Mouse (Mus musculus) left cerebral cortex, postnatal 36 days (tissue): Measurements from ENCODE around the gene Arhgef33. TPM values are rescaled to one million over a fixed set of nuclear protein-coding genes. Genes with fewer than 3 reads are reported as not detected.

ENCODE experiments used
- DNase-seq, 2 experiments: peaks; one replicate each; pipeline ENCODE4 v3.0.0; 2021 to 2022; ENCODE audit warnings: low spot score in 2 of 2, mixed read lengths in 1 of 2
- intact Hi-C: fragments of 180-260 bp; cut with DNase I; formaldehyde crosslinking; loops from one replicate; pipeline ENCODE4 v1.15.1; 2025
- total RNA-seq, 2 experiments: library from RNA; stranded (reverse); gene quantifications; 2 replicates each; pipeline ENCODE4 v1.2.3; 2021

Gene Arhgef33
- total RNA-seq, 2 experiments from 2014 or later: 2.4 to 3.4 TPM

DNA sequence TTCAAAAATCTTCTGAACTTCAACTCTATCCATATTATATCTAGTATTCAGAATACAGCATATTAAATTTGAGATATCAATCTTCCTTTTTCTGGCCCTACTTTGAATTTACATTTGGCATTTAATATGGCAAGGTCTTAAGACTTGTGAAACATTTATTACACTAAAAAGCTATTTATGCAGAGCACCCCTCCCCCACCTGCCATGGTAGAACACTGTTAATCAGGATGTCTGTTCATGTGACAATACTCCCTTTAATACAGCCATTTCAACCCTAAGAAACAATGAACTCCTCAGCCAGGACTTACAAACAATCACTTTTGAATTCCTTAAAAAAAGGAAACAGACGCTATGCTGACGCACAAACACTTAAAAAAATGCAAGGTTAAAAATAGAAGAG is 120.8 kb downstream of the Arhgef33 start:
- intact Hi-C loops: no loop called here
- no peak for DNase-seq

DNA sequence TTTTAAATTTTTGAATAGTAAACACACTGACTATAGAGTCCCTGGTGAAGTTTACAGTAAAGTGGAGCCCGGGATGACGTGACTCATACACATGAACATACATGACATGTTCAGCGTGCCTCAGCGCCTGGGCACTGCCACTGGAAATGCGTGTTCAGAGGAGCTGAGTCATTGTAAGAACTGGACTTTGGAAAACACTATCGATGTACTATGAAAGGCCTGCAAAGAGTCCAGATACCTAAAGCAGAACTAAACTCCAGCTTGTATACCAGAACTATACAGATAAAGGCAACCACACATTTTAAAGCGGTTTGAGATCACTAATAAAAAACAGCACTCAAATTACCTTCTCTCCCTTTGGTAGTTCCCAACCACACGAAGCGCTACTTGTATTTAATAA is 124.8 kb downstream of the Arhgef33 start:
- no peak for DNase-seq
- intact Hi-C loops: no loop called here

DNA sequence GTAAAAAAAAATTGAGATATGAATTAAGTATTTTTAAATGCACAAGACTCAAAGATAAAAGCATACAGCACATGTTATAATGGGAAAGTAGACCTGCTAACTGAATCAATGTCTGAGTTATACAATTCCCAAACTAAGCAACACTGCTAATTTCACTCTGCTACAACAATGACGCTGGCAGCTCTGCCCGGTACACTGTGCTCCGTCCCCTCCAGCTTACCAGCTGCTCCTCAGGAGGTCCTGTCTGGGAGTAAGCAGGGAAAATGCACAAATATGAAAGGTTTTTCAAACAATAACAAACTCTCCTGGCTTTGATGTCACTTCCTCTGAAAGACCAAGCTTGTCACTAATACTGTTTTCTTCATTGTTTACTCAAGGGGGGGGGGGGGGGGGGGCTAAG is 127.2 kb downstream of the Arhgef33 start:
- intact Hi-C loops: no loop called here
- peak in 1 of 2 experiments; percentile 20 for DNase-seq

DNA sequence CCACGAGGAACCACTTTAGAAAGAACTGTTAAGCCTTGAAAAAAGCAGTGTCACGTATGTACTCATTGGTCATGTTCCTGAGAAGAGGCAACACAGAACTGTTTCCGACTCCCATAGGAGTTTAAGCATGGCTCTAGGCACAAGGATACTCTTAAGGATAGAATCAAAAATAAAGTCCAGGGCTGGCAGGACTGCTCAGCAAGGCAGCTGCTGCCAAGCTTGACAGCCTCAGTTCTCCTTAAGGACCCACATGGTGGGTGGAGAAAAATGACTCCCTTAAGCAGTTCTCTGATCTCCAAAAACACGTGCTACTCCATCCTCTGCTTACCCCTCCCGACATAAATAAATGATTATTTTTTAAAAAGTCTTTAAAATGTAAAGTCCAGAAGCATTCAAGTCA is 128.5 kb downstream of the Arhgef33 start:
- DNase-seq: no peak
- intact Hi-C loops: no loop called here

DNA sequence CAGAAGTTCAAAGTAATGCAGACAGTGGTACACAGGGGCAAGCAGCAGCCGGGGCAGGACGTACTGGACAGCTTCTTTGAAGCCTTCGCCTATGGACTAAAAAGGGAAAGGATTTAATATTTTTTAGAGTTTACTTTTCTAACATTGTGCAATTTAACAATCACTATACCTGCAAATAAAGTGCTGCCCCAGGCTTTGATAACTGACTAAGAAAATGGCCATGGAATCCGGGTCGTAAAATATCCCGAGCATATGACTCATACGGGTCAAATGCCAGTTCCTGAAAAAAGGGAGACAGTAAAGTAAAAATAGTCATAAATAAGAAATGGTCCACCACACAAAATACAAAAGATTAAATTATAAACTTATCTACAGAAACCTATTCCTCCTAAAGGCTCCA is 138.2 kb downstream of the Arhgef33 start:
- intact Hi-C loops: no loop called here
- no peak for DNase-seq

DNA sequence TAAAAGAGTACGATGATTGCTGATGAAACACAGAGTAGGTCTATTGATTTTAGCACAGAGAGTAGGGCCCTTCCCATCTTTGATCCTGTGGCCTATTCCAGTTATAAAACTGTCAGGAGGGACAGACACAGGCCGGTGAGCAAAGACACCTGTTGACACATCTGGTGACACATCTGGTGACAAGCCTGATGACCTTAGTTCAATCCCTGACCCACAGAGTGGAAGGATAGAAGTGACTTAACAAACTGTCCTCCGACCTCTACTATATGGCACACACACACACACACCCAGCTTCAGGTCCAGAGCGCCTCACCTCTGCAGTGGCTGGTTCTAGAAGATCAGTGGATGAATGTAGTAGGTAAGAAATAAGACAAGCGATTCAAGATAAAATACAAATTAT is 139.3 kb downstream of the Arhgef33 start:
- no peak for DNase-seq
- intact Hi-C loops: no loop called here

Other genes starting within 250 kb of the Arhgef33 start
- 10 to 100 TPM; 51.4 to 58.4 TPM for gene Hnrnpll, start 245.1 kb upstream of the Arhgef33 start, total RNA-seq
- gene Galm, start 179.9 kb upstream of the Arhgef33 start, total RNA-seq: 1 to 10 TPM; 2.6 to 2.7 TPM
- 100 to 1,000 TPM in 1 of 2 experiments, 10 to 100 TPM in 1; 86.3 to 112 TPM for gene Srsf7, start 100.1 kb upstream of the Arhgef33 start, total RNA-seq
- under 1 TPM in 1 of 2 experiments, not detected in 1; 0.43 TPM for gene Ttc39d, start 99.9 kb upstream of the Arhgef33 start, total RNA-seq
- gene Gemin6, start 83.0 kb upstream of the Arhgef33 start, total RNA-seq: 1 to 10 TPM; 6.2 to 6.6 TPM
- 10 to 100 TPM; 16.5 to 18.3 TPM for gene Morn2, start 17.2 kb upstream of the Arhgef33 start, total RNA-seq
- gene Dhx57, start 16.9 kb upstream of the Arhgef33 start, total RNA-seq: 10 to 100 TPM; 35.8 to 46.1 TPM
- gene Gm10190, start 66.1 kb downstream of the Arhgef33 start, total RNA-seq: 1 to 10 TPM; 1.3 to 2.2 TPM
- gene Sos1, start 173.0 kb downstream of the Arhgef33 start, total RNA-seq: 10 to 100 TPM; 29.8 to 33.6 TPM